Mouse (Mus musculus) liver, embryonic 11.5 days (tissue): ENCODE results near the gene Alox12e. TPM values are rescaled to one million over a fixed set of nuclear protein-coding genes. Genes with fewer than 3 reads are reported as not detected.

Experiments
- ATAC-seq: fragments of 200-750 bp; cut with Nextera tagmentation; replicated peaks from 2 replicates; pipeline ENCODE4 v1.8.0; 2017; ENCODE audit warnings: moderate number of reproducible peaks, mild to moderate bottlenecking, moderate TSS enrichment, moderate library complexity; ENCODE audit not compliant: low FRiP score
- DNase-seq: peaks from one replicate; pipeline ENCODE4 v3.0.0-alpha.2; 2017; ENCODE audit warnings: low spot score
- H3K27ac ChIP-seq: fragments of 300-500 bp; sonication (generic); 2 replicates; pipeline ENCODE4 v1.5.1; 2014; ENCODE audit warnings: mild to moderate bottlenecking, low read depth, low read length, control low read depth
- H3K27me3 ChIP-seq: fragments of 300-500 bp; sonication (generic); replicated peaks from 2 replicates; pipeline ENCODE4 v1.6.1; 2014; ENCODE audit warnings: low read length, mixed read lengths; ENCODE audit not compliant: control insufficient read depth, insufficient read depth
- H3K36me3 ChIP-seq: fragments of 300-500 bp; sonication (generic); 2 replicates; pipeline ENCODE4 v1.6.1; 2014; ENCODE audit warnings: mild to moderate bottlenecking, low read length, moderate library complexity, mixed read lengths; ENCODE audit not compliant: control insufficient read depth, insufficient read depth
- H3K4me1 ChIP-seq: fragments of 300-500 bp; sonication (generic); replicated peaks from 2 replicates; pipeline ENCODE4 v1.6.1; 2014; ENCODE audit warnings: low read length, mixed read lengths; ENCODE audit not compliant: control insufficient read depth, insufficient read depth
- H3K4me2 ChIP-seq: fragments of 300-500 bp; sonication (generic); 2 replicates; pipeline ENCODE4 v1.6.1; 2014; ENCODE audit warnings: mild to moderate bottlenecking, control low read depth, moderate library complexity
- H3K4me3 ChIP-seq: fragments of 300-500 bp; sonication (generic); 2 replicates; pipeline ENCODE4 v1.5.1; 2014; ENCODE audit warnings: low read depth, low read length, control low read depth
- H3K9ac ChIP-seq: fragments of 300-500 bp; sonication (generic); 2 replicates; pipeline ENCODE4 v1.6.1; 2014; ENCODE audit warnings: low read depth, low read length, control low read depth
- H3K9me3 ChIP-seq: fragments of 300-500 bp; sonication (generic); 2 replicates; pipeline ENCODE4 v1.6.1; 2016; ENCODE audit warnings: low read length, inconsistent platforms, mixed read lengths; ENCODE audit not compliant: control insufficient read depth
- WGBS: fragments of 180-500 bp; shearing (Covaris S2); extraction: QIAGEN DNeasy Blood & Tissue Kit; methylation state at CpG from one replicate; pipeline ENCODE4 v1.1.7; 2014; 5-methylcytosine and 5-hydroxymethylcytosine counted together
- polyA plus RNA-seq: library from polyadenylated mRNA; unstranded; fragments of >200 nt; fragmentation: Nextera tagmentation; extraction: Ambion mirVana; gene quantifications from 2 replicates; pipeline ENCODE4 v1.2.1, GENCODE M21; 2014

The Alox12e gene
- polyA plus RNA-seq, 1 experiment from 2014 or later: not detected

DNA sequence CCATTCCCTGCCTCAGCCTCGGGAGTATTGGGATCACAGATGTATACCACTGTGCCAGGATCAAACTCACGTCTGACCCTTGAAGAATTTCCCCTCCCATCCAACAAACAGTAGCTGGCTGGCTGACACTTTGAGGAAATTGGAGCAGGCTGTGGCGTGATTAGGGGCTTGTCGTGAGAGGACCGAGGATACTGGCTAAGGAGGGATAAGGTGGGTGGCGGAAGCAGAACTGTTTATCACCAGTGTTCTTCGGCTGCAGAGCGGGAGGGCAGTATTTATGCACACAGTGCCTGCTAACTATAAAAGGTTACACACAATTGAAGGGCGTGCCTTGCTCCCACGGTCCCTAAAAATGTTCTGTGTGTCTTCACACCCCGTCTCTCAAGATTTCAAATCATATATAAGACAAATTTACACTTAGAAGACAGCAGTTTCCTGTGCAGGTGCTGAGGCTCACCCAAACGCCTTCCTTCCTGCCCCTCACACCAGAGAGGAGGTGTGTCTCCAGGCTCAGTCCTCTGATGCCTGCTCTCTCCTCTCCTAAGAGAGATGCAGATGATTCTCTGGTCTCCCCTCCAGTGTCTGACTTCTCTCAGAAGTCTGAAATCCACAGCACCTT is 24.5 kb downstream of the Alox12e start:
- 0 out of 2 replicates have a peak overlapping the region, but pooled peaks have one; percentile 5 for H3K9ac ChIP-seq
- peaks cover 10% of the 10 kb centered on the region for H3K4me1 ChIP-seq
- peak; percentile 58 for ATAC-seq
- H3K36me3 ChIP-seq: no peaks in the 10 kb centered on the region
- no peaks in the 10 kb centered on the region; the same call in 1 of the 2 replicates for H3K9me3 ChIP-seq
- H3K4me2 ChIP-seq: peak overlapping the region; percentile 45
- no peak overlapping the region for H3K4me3 ChIP-seq
- no peaks in the 10 kb centered on the region for H3K27me3 ChIP-seq
- peak overlapping the region; percentile 53 for H3K27ac ChIP-seq
- no peak for DNase-seq
- 23% methylated on average over 12 of the region's 12 CpGs for WGBS

DNA sequence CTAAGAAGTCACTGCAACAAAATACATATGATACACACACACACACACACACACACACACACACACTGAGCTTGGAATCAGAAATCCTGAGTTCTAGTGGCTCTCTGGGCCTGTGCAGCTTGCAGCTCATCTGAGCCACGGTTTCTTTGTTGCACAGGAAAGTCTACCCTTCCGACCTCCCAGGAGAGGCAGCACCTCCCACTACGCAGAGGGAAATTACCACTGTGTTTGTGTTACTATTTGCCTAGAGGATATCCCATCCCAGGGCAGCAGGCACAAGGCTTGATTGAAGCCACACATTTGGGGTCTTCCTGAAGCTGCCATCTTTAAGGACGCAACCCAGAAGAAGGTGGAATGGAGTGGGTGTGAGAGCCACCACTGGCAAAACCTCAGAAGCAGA is 25.0 kb downstream of the Alox12e start:
- Histone ChIP-seq H3K4me3 (no peak overlapping the region), H3K27ac (peak overlapping the region; percentile 53), H3K27me3 (no peaks in the 10 kb centered on the region), H3K4me2 (peak overlapping the region; percentile 45), H3K9me3 (no peaks in the 10 kb centered on the region; the same call in 1 of the 2 replicates), H3K36me3 (no peaks in the 10 kb centered on the region), H3K4me1 (peaks cover 10% of the 10 kb centered on the region), H3K9ac (no peak overlapping the region)
- no peak for DNase-seq
- WGBS: 39% methylated on average over 4 of the region's 4 CpGs
- ATAC-seq: no peak

GRCm38 (mm10) chr11:70293881-70294280 is 28.5 kb downstream of the Alox12e start:
- Histone ChIP-seq H3K4me3 (no peak overlapping the region), H3K4me2 (no peak overlapping the region), H3K9ac (no peak overlapping the region), H3K27me3 (no peaks in the 10 kb centered on the region), H3K36me3 (no peaks in the 10 kb centered on the region), H3K4me1 (peaks cover 10% of the 10 kb centered on the region), H3K9me3 (no peaks in the 10 kb centered on the region; the same call in 1 of the 2 replicates), H3K27ac (no peak overlapping the region)
- 81% methylated on average over 6 of the region's 6 CpGs for WGBS
- ATAC-seq: no peak
- no peak for DNase-seq

DNA sequence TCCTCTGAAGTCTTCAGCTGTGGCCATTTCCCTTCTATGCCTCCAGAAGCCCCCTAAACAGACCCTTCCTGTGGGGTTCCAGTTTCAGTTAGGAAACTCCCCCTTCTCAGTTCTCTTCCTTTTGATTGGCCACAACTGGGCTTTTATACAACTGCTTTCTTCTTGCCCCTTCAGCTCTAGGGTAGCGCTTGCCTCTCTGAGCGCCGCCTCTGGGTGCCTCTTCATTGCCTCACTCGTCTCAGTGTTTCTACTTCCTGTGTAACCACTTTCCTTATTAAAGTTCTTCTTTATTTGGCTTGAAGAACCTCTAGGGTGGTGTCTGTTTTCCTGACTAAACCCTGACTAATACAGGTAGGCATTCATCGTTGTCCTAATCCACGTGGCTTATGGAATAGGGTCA is 31.2 kb downstream of the Alox12e start:
- WGBS: 70% methylated on average over 6 of the region's 6 CpGs
- Histone ChIP-seq H3K36me3 (no peaks in the 10 kb centered on the region), H3K27ac (no peak overlapping the region), H3K4me3 (no peak overlapping the region), H3K27me3 (no peaks in the 10 kb centered on the region), H3K4me2 (no peak overlapping the region), H3K9ac (no peak overlapping the region), H3K9me3 (no peaks in the 10 kb centered on the region; the same call in 1 of the 2 replicates), H3K4me1 (no peaks in the 10 kb centered on the region)
- ATAC-seq: no peak
- DNase-seq: no peak

DNA sequence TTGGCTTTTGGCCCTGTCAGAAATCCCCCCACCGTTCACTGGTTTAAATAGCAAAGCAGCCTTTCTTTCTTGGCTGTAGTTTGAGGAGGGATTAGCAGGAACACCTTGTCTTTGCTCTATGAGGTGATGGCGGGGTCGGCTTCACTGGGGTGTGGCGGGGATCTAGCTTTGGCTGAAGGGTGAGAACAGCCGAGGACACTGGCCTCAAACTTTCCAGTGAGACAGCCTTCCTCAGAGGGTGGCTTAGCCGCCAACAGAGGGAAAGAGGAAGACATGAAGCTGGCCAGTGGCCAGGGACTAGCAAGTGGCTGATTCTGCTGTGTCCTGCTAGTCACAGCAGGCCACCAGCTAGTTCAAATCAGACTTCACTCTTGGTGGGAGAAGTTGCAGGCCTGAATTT is 33.2 kb downstream of the Alox12e start:
- Histone ChIP-seq H3K4me2 (no peak overlapping the region), H3K27me3 (no peaks in the 10 kb centered on the region), H3K4me1 (no peaks in the 10 kb centered on the region), H3K27ac (no peak overlapping the region), H3K36me3 (no peaks in the 10 kb centered on the region), H3K9ac (no peak overlapping the region), H3K9me3 (no peaks in the 10 kb centered on the region), H3K4me3 (no peak overlapping the region)
- ATAC-seq (no peak), DNase-seq (no peak)
- WGBS: 47% methylated on average over 6 of the region's 6 CpGs

- no peak for DNase-seq
- Histone ChIP-seq H3K4me2 (no peak overlapping the region), H3K36me3 (no peaks in the 10 kb centered on the region), H3K4me3 (no peak overlapping the region), H3K27me3 (no peaks in the 10 kb centered on the region), H3K4me1 (no peaks in the 10 kb centered on the region), H3K27ac (no peak overlapping the region), H3K9me3 (no peaks in the 10 kb centered on the region), H3K9ac (no peak overlapping the region)
- ATAC-seq: no peak
- 87% methylated on average over 10 of the region's 10 CpGs for WGBS
Measured at GRCm38 (mm10) chr11:70288102-70288501, 34.3 kb downstream of the Alox12e start.

- no peak for ATAC-seq
- no peak for DNase-seq
- H3K4me1 ChIP-seq: no peaks in the 10 kb centered on the region
- H3K9ac ChIP-seq: no peak overlapping the region
- no peaks in the 10 kb centered on the region for H3K36me3 ChIP-seq
- 72% methylated on average over 5 of the region's 5 CpGs for WGBS
- H3K27me3 ChIP-seq: no peaks in the 10 kb centered on the region
- no peak overlapping the region for H3K4me2 ChIP-seq
- H3K27ac ChIP-seq: no peak overlapping the region
- no peaks in the 10 kb centered on the region for H3K9me3 ChIP-seq
- no peak overlapping the region for H3K4me3 ChIP-seq
Measured at GRCm38 (mm10) chr11:70285686-70286085, 36.7 kb downstream of the Alox12e start.

- Histone ChIP-seq H3K4me3 (no peak overlapping the region), H3K27ac (no peak overlapping the region), H3K27me3 (no peaks in the 10 kb centered on the region), H3K9me3 (no peaks in the 10 kb centered on the region), H3K36me3 (no peaks in the 10 kb centered on the region), H3K9ac (no peak overlapping the region), H3K4me2 (no peak overlapping the region), H3K4me1 (no peaks in the 10 kb centered on the region)
- ATAC-seq: no peak
- no peak for DNase-seq
- 77% methylated on average over 3 of the region's 3 CpGs for WGBS
Measured at GRCm38 (mm10) chr11:70284757-70285156, 37.7 kb downstream of the Alox12e start.

GRCm38 (mm10) chr11:70283666-70284065 is 38.8 kb downstream of the Alox12e start:
- H3K4me2 ChIP-seq: no peak overlapping the region
- 77% methylated on average over 4 of the region's 4 CpGs for WGBS
- no peaks in the 10 kb centered on the region for H3K27me3 ChIP-seq
- H3K4me1 ChIP-seq: no peaks in the 10 kb centered on the region
- no peak overlapping the region for H3K9ac ChIP-seq
- H3K9me3 ChIP-seq: no peaks in the 10 kb centered on the region
- DNase-seq (no peak), ATAC-seq (no peak)
- no peak overlapping the region for H3K27ac ChIP-seq
- no peaks in the 10 kb centered on the region for H3K36me3 ChIP-seq
- H3K4me3 ChIP-seq: no peak overlapping the region
